Mouse (Mus musculus) testis, postnatal 10 days (tissue): Measurements from ENCODE around the gene Polr1c.

Experiments used
- DNase-seq: peaks from one replicate; pipeline ENCODE4 v3.0.0; 2021; ENCODE audit warnings: low spot score

Polr1c gene

DNA sequence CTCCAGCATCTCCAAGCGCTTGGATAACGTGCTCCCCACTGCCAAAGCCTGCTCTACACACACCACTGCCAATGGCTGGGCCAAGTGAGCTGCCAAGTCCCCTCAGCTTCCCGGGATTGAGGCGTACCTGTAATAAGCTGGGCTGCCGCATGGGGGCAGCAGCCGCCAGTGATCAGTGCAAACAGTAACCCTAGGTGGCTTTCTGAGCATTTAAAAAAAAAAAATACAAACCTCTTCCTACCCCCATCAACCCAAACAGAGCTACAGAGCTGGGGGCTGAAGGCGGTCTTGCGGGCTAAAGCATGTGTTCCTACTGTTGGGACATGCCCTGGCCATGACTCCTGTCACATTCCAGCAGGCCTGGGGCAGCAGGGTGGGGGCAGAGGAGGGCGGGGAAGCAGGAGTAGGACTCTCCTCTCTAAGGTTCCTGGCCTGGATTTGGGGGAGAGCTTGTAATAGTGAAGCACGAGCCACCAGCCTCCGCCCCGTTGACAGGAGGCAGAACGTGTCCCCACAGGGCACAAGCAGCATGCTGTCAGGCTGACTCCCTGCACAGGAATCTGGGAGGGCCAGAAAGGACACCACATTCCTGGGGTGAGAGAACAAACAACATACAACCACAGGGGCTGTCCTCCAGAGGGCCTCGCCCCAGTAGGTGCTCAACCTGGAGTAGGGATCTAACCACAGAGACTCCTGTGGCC, 18.2 kb upstream of the Polr1c start:
- DNase-seq = peak; percentile 88

DNA sequence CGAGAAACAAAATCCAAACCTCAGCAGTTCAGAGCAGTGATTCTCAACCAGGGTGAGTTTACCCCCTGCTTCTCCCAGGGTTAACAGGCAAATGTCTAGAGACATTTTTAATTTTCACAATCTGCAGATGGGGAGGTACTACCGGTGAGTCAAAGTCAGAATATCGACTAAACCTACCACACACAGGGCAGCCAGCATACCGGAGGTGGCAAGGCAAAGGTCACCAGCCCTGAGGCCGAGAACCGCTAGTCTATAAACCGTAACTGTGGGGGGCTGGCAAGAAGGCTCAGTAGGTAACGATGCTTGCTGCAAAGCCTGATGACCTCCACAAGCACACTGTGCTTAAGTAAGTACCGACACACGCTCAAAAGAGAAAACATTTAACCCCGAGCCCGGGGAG, 17.6 kb upstream of the Polr1c start:
- no peak for DNase-seq

- DNase-seq = no peak
Observed at GRCm38 (mm10) chr17:46262201-46262694, 14.4 kb upstream of the Polr1c start.

DNA sequence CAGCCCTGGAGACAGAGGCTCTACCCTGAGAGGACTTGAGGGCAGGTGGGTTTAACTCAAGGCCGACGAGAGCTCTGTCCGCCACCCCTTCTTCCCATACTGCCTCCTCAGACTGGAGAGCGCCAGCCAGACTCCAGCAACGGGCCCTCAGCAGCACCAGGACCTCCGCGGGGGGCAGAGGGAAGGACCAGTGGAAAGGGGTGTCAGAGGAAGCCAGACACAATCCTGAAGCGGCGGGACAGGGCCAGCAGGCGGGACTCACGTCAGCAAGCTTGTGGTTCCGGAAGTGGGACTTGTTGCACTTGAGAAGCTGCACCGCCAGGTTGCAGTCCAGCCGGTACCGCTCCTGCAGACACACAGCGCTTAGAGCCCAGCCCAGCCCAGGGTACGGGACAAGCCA, 11.8 kb upstream of the Polr1c start:
- DNase-seq = no peak

- DNase-seq = no peak
Observed at GRCm38 (mm10) chr17:46258279-46259053, 10.6 kb upstream of the Polr1c start.

DNA sequence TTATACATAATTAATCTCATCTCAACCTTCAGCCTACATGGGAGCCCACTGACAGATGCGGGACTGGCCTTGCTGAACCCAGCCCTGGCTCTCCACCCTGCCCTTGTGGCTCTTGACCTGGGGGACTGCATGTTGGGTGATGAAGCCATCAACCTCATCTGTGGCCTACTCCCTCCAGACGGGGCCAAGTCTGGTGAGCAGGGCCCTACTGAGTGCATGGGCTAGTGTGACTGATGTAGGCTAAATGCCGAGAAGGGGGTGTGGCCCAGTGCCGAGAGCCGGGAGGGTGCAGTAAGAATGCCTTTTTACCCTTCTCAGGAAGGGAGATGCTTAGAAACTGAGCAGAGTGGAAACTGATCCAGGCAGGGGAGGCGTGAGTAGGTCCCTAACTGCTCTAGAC, 7.3 kb upstream of the Polr1c start:
- DNase-seq = no peak

GRCm38 (mm10) chr17:46254106-46254505, 6.3 kb upstream of the Polr1c start:
- DNase-seq = peak; percentile 75

DNA sequence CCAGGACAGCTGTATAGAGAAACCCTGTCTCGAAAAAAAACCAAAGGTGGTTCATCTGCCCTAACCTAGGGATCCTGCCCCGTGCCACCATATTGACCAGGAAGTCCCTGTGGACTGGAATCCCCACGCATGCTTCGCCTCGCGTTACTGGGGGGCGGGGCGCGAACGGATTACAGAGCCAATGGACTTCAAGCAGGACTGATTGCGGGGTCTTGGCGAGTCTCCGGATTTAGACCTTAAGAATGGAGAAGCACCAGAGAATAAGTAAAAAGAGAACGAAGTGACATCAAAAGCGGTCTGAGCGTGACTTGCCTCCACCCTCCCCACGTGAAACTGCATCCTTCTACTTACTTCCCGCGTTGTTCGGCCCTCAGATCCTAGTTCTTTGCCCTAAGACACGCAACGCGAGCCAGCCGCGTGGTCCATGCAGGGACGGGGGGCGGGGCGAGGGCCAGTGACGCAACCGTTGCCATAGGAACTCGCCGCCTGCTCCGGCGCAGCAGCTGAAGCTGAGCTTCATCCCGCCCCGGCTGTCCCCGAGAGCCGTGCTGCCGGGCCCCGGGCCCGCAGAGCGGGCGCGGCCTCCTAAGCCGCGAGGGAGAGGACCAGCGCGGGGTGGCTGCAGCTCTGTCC, 5.7 kb upstream of the Polr1c start, which contains the start of gene Lrrc73:
Gene Lrrc73, plus strand, starts transcription at position 80 of the 633 bp plus-strand sequence.
- DNase-seq = peak; percentile 97

DNA sequence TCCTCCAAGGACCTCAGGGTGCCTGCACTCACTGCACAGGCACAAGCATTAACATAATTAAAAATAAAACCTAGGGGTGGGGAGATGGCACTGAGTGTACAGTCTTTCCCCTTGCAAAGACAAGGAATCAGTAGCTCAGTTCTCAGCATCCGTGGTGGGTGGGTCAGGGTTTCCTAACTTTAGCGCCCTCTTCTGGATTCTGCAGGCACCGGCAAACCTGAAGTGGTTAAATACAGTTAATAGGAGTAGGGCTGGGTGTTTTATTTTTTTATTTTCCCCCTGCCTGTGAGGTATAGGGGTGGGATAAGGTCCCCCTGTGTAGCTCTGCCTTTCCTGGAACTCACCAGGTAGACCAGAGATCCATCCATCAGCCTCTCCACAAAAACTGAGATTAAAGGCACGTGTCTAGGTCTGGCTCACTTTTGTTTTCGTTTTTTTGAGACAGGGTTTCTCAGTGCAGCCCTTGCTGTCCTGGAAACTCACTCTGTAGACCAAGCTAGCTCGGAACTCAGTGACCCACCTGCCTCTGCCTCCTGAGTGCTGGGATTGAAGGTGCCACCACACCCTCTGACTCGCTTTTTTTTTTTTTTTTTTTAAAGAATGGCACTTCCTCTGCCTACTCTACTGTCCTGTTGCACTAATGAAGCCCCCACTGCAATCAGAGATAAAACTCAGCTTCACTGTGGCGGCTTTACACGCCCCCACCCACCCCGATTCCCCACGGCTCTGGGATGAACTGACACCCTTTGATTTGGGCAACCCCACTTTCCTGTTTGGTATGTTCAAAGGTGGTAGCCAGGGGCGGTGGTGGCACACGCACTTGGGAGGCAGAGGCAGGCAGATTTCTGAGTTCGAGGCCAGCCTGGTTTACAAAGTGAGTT, 5.0 kb upstream of the Polr1c start:
- DNase-seq = no peak

- DNase-seq = no peak
Observed at GRCm38 (mm10) chr17:46251174-46251573, 3.3 kb upstream of the Polr1c start.

GRCm38 (mm10) chr17:46248189-46248522, 302 bp upstream of the Polr1c start:
- no peak for DNase-seq

GRCm38 (mm10) chr17:46244579-46244978, 3.3 kb downstream of the Polr1c start:
- no peak for DNase-seq

- DNase-seq = no peak
Observed at GRCm38 (mm10) chr17:46243624-46244023, 4.2 kb downstream of the Polr1c start.

GRCm38 (mm10) chr17:46242993-46243392, 4.9 kb downstream of the Polr1c start:
- no peak for DNase-seq

- no peak for DNase-seq
Observed at GRCm38 (mm10) chr17:46242274-46242673, 5.6 kb downstream of the Polr1c start.

DNA sequence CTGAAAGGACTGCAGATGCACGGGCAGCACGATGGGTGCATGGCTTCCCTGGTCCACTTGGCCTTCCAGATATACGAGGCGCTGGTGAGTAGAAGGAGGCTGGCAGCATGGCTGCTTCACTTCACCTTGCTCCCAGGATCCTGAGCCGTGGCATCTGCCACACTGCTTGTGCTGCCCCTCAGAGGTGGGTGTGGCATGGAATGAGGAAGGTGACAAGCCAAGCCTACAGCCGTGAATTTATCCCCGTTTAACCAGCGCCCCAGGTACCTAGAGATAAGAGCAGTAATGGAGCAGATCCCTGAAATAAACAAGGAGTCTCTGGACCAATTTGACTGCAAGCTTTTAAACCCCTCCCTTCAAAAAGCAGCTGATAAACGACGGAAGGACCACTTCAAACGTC, 6.4 kb downstream of the Polr1c start:
- DNase-seq = no peak

GRCm38 (mm10) chr17:46239516-46240114, 8.2 kb downstream of the Polr1c start:
- no peak for DNase-seq

DNA sequence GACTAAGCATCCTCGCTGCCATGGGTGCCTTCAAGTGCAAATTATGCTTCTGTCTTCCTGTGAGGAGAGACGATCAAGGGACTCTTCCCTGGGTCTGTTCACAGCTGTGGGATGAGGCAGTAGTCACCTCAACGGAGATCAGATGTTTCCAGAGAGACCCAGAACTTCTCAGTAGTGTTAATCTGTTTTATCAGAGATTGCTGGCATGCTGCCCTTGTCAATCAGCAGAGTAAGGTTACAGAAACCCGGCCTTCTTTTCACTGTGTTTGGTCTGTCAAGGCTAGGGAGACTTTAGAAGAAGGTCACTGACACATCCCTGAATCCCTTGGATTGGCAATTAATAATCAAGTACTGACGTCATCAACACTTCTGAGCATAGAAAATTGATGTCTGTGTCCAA, 10.4 kb downstream of the Polr1c start:
- no peak for DNase-seq

DNA sequence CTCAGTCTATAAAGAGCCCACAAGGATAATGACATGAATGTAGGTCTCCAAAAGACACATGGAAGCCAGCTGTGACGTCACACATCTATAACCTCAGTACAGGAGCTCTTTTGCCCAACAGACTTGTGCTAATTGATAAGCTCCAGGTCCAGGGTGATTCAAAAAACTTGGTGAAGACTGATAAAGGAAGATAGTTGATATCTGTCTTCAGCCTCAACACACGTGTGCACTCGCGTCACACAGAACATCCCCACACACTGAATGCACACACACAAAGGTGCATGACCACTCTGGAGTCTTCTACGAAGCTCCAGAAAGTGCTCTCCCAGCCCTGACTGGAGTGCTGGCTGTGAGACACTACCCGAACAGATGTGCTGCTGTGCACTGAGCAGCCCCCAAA, 10.8 kb downstream of the Polr1c start:
- no peak for DNase-seq

DNA sequence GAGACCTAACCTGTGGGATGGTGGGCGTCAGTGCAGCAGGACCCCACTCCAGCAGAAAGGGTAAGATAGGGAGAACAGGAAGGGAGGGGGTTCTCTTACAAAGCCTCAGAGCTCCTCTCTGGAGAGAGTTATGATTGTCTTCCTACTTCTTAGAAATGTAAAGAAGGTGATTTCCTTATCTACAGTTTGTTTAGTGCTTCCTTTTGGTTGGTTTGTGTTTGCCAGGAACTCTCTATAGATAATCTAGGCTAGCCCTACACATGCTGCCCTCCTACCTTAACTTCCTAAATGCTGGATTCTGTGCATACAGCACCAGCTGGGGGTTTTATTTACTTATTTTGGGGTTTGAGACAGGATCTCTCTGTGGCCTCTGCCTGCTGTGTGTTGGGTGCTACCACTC, 11.8 kb downstream of the Polr1c start:
- DNase-seq = no peak

GRCm38 (mm10) chr17:46227576-46227975, 20.3 kb downstream of the Polr1c start:
- DNase-seq = no peak

DNA sequence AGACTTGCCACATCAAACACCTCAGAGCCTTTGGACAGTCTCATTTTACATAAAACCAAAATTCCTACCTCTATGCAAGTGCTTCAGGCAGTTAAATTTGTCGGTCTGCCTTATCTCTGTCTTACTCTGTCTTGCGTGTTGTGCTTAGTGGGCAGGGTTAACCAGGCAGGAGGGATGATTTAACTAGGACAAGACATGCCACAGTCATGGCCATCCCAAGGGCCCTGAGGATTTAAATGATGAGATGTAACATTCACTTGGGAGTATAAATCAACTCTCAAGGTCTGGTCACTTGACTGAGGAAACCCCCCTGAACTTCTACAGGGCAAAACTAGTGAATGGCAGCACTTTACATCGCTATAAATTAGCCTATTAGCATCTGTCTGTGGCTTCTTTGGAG, 26.3 kb downstream of the Polr1c start:
- no peak for DNase-seq
